12 mouse cellular contexts compared by ENCODE assay signal in the genomic region with DNA sequence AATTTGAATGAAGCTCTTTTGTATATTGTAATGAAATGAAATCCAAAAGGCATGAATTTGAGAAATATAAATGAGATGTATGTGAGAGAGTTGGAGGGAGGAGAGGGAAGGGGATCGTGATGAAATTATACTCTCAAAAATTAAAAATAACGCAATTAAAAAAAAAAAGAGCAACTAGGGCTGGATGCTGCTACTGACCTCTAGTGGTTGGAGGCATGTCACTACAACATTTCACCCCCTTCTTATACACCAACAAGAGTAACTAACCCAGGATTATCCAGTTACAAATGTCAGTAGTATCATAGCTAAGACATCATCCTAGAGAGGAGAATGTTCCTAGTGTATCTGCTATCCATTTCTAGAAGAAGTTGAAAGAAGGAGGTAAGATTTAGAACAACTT.
A peak's percentile ranks its signal among the peaks of the same experiment; 100 is the strongest.
DNase-seq lines count a peak whose midpoint lies in the region; ATAC-seq and TF ChIP-seq lines count a peak whose summit lies in the region.
"Had no signal": no experiment of that assay in that cellular context is flagged by ENCODE, and none has a peak within 500 bp of the region (broad histone marks: within the 10 kb centered on the region; RNA-seq: fewer than 3 reads in every experiment).

No protein-coding gene starts in this region.

- TF ChIP-seq CTCF in heart, adult 2 months (IDR thresholded peaks at IDR 0.05) = peak; percentile 78

- intact Hi-C loops in heart, adult 2 months (cut with DNase I) = loop anchor here (5.0 to 10.0 kb wide), 2 partner anchors 451 to 568 kb away; no protein-coding TSS in a partner anchor

- no peak overlapping the region for H3K27ac ChIP-seq in heart, adult 2 months
- H3K27ac ChIP-seq in midbrain, embryonic 14.5 days (replicated peaks; ENCODE audit: low read depth, low read length) = no peak overlapping the region
- H3K27ac ChIP-seq in midbrain, embryonic 16.5 days (ENCODE audit: low read length) = no peak overlapping the region
- H3K27ac ChIP-seq: embryonic facial prominence, embryonic 13.5 days had no signal

- no peak for DNase-seq in heart, adult 2 months
- no peak for DNase-seq in heart, postnatal 4 days
- peak; percentile 27 for DNase-seq in midbrain, embryonic 14.5 days
- peak; percentile 5 for DNase-seq in brain, adult 2 months (ENCODE audit: low read depth, low spot score)
- peak; percentile 16 for DNase-seq in retina, postnatal 1 day
- no peak for DNase-seq in gastrocnemius, postnatal 10 days
- DNase-seq in layer of hippocampus, postnatal 25 days (ENCODE audit: extremely low spot score in 1 of 2, low spot score in 1 of 2) = no peak
- DNase-seq: heart, postnatal 10 days; lung, postnatal 14 days had no signal

- no peaks in the 10 kb centered on the region for H3K79me2 ChIP-seq in heart, adult 2 months (replicated peaks; ENCODE audit: control insufficient read depth, insufficient read depth, low read length)

- TF ChIP-seq POLR2A in heart, adult 2 months (IDR thresholded peaks at IDR 0.05; ENCODE audit: insufficient read depth, low read depth, low read length) = no peak

- no peaks in the 10 kb centered on the region for H3K36me3 ChIP-seq in heart, adult 2 months (ENCODE audit: control insufficient read depth, insufficient read depth, low read length)
- no peaks in the 10 kb centered on the region for H3K36me3 ChIP-seq in midbrain, embryonic 14.5 days (ENCODE audit: control insufficient read depth, insufficient read depth, low read length)
- no peaks in the 10 kb centered on the region for H3K36me3 ChIP-seq in midbrain, embryonic 16.5 days (ENCODE audit: control insufficient read depth, insufficient read depth, low read length)
- H3K36me3 ChIP-seq: embryonic facial prominence, embryonic 13.5 days had no signal

- 40% methylated on average over 2 of the region's 2 CpGs for WGBS in heart, adult 2 months
- 52% methylated on average over 2 of the region's 2 CpGs for WGBS in midbrain, embryonic 14.5 days
- 66% methylated on average over 2 of the region's 2 CpGs for WGBS in midbrain, embryonic 16.5 days

- H3K27me3 ChIP-seq in heart, adult 2 months (ENCODE audit: control insufficient read depth, insufficient read depth, low read length) = no peaks in the 10 kb centered on the region
- H3K27me3 ChIP-seq in midbrain, embryonic 14.5 days (ENCODE audit: control insufficient read depth, insufficient read depth, low read length) = no peaks in the 10 kb centered on the region
- no peaks in the 10 kb centered on the region for H3K27me3 ChIP-seq in midbrain, embryonic 16.5 days (ENCODE audit: control insufficient read depth, insufficient read depth, low read depth, low read length)
- H3K27me3 ChIP-seq: embryonic facial prominence, embryonic 13.5 days had no signal

- ATAC-seq in midbrain, embryonic 14.5 days (ENCODE audit: low FRiP score, low TSS enrichment) = no peak
- no peak for ATAC-seq in midbrain, embryonic 16.5 days

- no peak for TF ChIP-seq EP300 in heart, adult 2 months (IDR thresholded peaks at IDR 0.05; ENCODE audit: insufficient read depth, low read depth, low read length)

- no peak overlapping the region for H3K4me3 ChIP-seq in heart, adult 2 months
- no peak overlapping the region for H3K4me3 ChIP-seq in midbrain, embryonic 14.5 days (replicated peaks; ENCODE audit: low read depth, low read length)
- H3K4me3 ChIP-seq in midbrain, embryonic 16.5 days (ENCODE audit: low read depth, low read length) = no peak overlapping the region
- H3K4me3 ChIP-seq: embryonic facial prominence, embryonic 13.5 days; myocyte had no signal

- H3K9me3 ChIP-seq in midbrain, embryonic 14.5 days (ENCODE audit: control insufficient read depth, low read length) = no peaks in the 10 kb centered on the region
- no peaks in the 10 kb centered on the region for H3K9me3 ChIP-seq in midbrain, embryonic 16.5 days (replicated peaks; ENCODE audit: control insufficient read depth, low read length, poor library complexity, severe bottlenecking)
- H3K9me3 ChIP-seq: embryonic facial prominence, embryonic 13.5 days had no signal

- H3K4me2 ChIP-seq in midbrain, embryonic 14.5 days (ENCODE audit: low read length) = no peak overlapping the region
- no peak overlapping the region for H3K4me2 ChIP-seq in midbrain, embryonic 16.5 days (ENCODE audit: low read length)
- H3K4me2 ChIP-seq: embryonic facial prominence, embryonic 13.5 days had no signal

- H3K4me1 ChIP-seq in heart, adult 2 months (ENCODE audit: control insufficient read depth, insufficient read depth, low read length) = no peaks in the 10 kb centered on the region
- no peaks in the 10 kb centered on the region for H3K4me1 ChIP-seq in midbrain, embryonic 14.5 days (ENCODE audit: control insufficient read depth, insufficient read depth, low read length)
- H3K4me1 ChIP-seq in midbrain, embryonic 16.5 days (ENCODE audit: control insufficient read depth, insufficient read depth, low read length) = peaks cover 4% of the 10 kb centered on the region; the same call in 1 of the 2 replicates
- H3K4me1 ChIP-seq: embryonic facial prominence, embryonic 13.5 days had no signal

- H3K9ac ChIP-seq in heart, adult 2 months (ENCODE audit: low read depth, low read length) = no peak overlapping the region
- H3K9ac ChIP-seq in midbrain, embryonic 14.5 days (replicated peaks; ENCODE audit: low read length) = no peak overlapping the region
- no peak overlapping the region for H3K9ac ChIP-seq in midbrain, embryonic 16.5 days (ENCODE audit: low read depth, low read length)
- H3K9ac ChIP-seq: embryonic facial prominence, embryonic 13.5 days had no signal

Comparison
In these comparisons a context has a peak if more than half of its experiments do, and no peak if none do; other contexts are left out.
1. DNase-seq: peak in midbrain, embryonic 14.5 days (single experiment), brain, adult 2 months (single experiment) and retina, postnatal 1 day (single experiment); none in heart, adult 2 months (0 of 2), heart, postnatal 4 days (single experiment), gastrocnemius, postnatal 10 days (single experiment) and layer of hippocampus, postnatal 25 days (0 of 2).